Mouse (Mus musculus) mammary gland, adult 2 months (tissue): ENCODE results near the gene Scimp. TPM values are rescaled to one million over a fixed set of nuclear protein-coding genes. Genes with fewer than 3 reads are reported as not detected.

Experiments used
- polyA plus RNA-seq: library from polyadenylated mRNA; depleted of rRNA; stranded (reverse); fragments of >200 nt; gene quantifications from 2 replicates; pipeline ENCODE4 v1.2.3, GENCODE M21; 2012; ENCODE audit warnings: low replicate concordance; rRNA removed

The Scimp gene
- 4.0 and 6.2 TPM in 2 replicates for polyA plus RNA-seq

GRCm38 (mm10) chr11:70812365-70812764, at the start of gene Scimp:
Scimp (minus strand) TSS chr11:70812586.

GRCm38 (mm10) chr11:70844559-70845456, 32.4 kb upstream of the Scimp start, which contains the start of gene Rabep1:
Rabep1 (plus strand) TSS chr11:70844778.

GRCm38 (mm10) chr11:70763936-70764808, 48.2 kb downstream of the Scimp start, which contains the start of gene Zfp3:
Zfp3 (plus strand) TSS chr11:70764209.

Other genes with a start within 250 kb of the Scimp start
- 64.3 and 105 TPM in 2 replicates for gene Mink1, start 249.7 kb downstream of the Scimp start, polyA plus RNA-seq
- gene 4930544D05Rik, start 196.7 kb downstream of the Scimp start, polyA plus RNA-seq: not detected in 2 replicates
- 0.42 and 4.9 TPM in 2 replicates for gene Chrne, start 193.4 kb downstream of the Scimp start, polyA plus RNA-seq
- 0.09 and 0.17 TPM in 2 replicates for gene Gp1ba, start 173.5 kb downstream of the Scimp start, polyA plus RNA-seq
- gene Rnf167, start 165.4 kb downstream of the Scimp start, polyA plus RNA-seq: 136 and 150 TPM in 2 replicates
- 123 and 227 TPM in 2 replicates for gene Slc25a11, start 165.1 kb downstream of the Scimp start, polyA plus RNA-seq
- 1,240 and 3,635 TPM in 2 replicates for gene Pfn1, start 157.9 kb downstream of the Scimp start, polyA plus RNA-seq
- 11.3 and 926 TPM in 2 replicates for gene Eno3, start 155.4 kb downstream of the Scimp start, polyA plus RNA-seq
- 20.5 and 29.2 TPM in 2 replicates for gene Spag7, start 143.2 kb downstream of the Scimp start, polyA plus RNA-seq
- gene Camta2, start 124.5 kb downstream of the Scimp start, polyA plus RNA-seq: 33.8 and 45.0 TPM in 2 replicates
- 10.5 and 16.7 TPM in 2 replicates for gene Inca1, start 112.4 kb downstream of the Scimp start, polyA plus RNA-seq
- 83.1 and 86.5 TPM in 2 replicates for gene Kif1c, start 112.0 kb downstream of the Scimp start, polyA plus RNA-seq
- gene Zfp3, start 48.4 kb downstream of the Scimp start, polyA plus RNA-seq: 1.7 and 2.0 TPM in 2 replicates
- gene Rabep1, start 32.2 kb upstream of the Scimp start, polyA plus RNA-seq: 3.8 and 3.9 TPM in 2 replicates
- gene Nup88, start 157.4 kb upstream of the Scimp start, polyA plus RNA-seq: 22.1 and 30.8 TPM in 2 replicates
- 19.2 and 41.4 TPM in 2 replicates for gene Rpain, start 157.6 kb upstream of the Scimp start, polyA plus RNA-seq
- 71.0 and 236 TPM in 2 replicates for gene C1qbp, start 170.4 kb upstream of the Scimp start, polyA plus RNA-seq
- 28.5 and 57.6 TPM in 2 replicates for gene Dhx33, start 191.9 kb upstream of the Scimp start, polyA plus RNA-seq
- gene Mis12, start 207.0 kb upstream of the Scimp start, polyA plus RNA-seq: 2.5 and 3.3 TPM in 2 replicates
- 7.3 and 16.6 TPM in 2 replicates for gene Derl2, start 207.3 kb upstream of the Scimp start, polyA plus RNA-seq
- 0.92 and 1.2 TPM in 2 replicates for gene 6330403K07Rik, start 220.9 kb upstream of the Scimp start, polyA plus RNA-seq